Mouse (Mus musculus) ES-E14 (cell line): ENCODE data around the gene Arl8a. TPM values are rescaled to one million over a fixed set of nuclear protein-coding genes. Genes with fewer than 3 reads are reported as not detected.

ENCODE experiments used
- DNase-seq: peaks from one replicate; pipeline ENCODE4 v3.0.0-alpha.2; 2013; ENCODE audit warnings: low read depth, low spot score
- H3K27ac ChIP-seq: 2 replicates; pipeline ENCODE4 v1.5.1; 2012; ENCODE audit warnings: low read depth, mild to moderate bottlenecking, low read length, moderate library complexity, mixed read lengths; ENCODE audit not compliant: poor library complexity, insufficient read depth, severe bottlenecking
- H3K36me3 ChIP-seq: 2 replicates; pipeline ENCODE4 v1.6.1; 2012; ENCODE audit warnings: mild to moderate bottlenecking, low read length, moderate library complexity, mixed read lengths; ENCODE audit not compliant: control insufficient read depth, poor library complexity, insufficient read depth, severe bottlenecking
- H3K4me1 ChIP-seq, 2 experiments: fragments of 150-350 bp in 1 of 2; sonication (generic) in 1 of 2; 2 replicates each; pipeline ENCODE4 v1.6.1; 2012; ENCODE audit warnings: low read length in 2 of 2, mild to moderate bottlenecking in 1 of 2, mixed read lengths in 1 of 2; ENCODE audit not compliant: control insufficient read depth in 2 of 2, insufficient read depth in 2 of 2, poor library complexity in 1 of 2
- H3K4me3 ChIP-seq, 2 experiments: fragments of 150-350 bp in 1 of 2; sonication (generic) in 1 of 2; 2 replicates each; pipeline ENCODE4 v1.5.1; 2012; ENCODE audit warnings: low read length in 2 of 2, low read depth in 1 of 2, mild to moderate bottlenecking in 1 of 2, mixed read lengths in 1 of 2; ENCODE audit not compliant: insufficient read depth in 1 of 2, poor library complexity in 1 of 2, severe bottlenecking in 1 of 2
- H3K9ac ChIP-seq: 2 replicates; pipeline ENCODE4 v1.6.1; 2012; ENCODE audit warnings: low read depth, mild to moderate bottlenecking, low read length, mixed read lengths; ENCODE audit not compliant: poor library complexity, insufficient read depth, severe bottlenecking
- H3K9me3 ChIP-seq: fragments of 150-350 bp; sonication (generic); 2 replicates; pipeline ENCODE4 v1.6.1; 2012; ENCODE audit warnings: low read depth, mild to moderate bottlenecking, low read length; ENCODE audit not compliant: control insufficient read depth, insufficient read depth
- CHD2 ChIP-seq: IDR thresholded peaks from 2 replicates; pipeline ENCODE4 v1.6.1; 2014; ENCODE audit warnings: mild to moderate bottlenecking, low read depth, low read length, inconsistent platforms
- HCFC1 ChIP-seq: IDR thresholded peaks from 2 replicates; pipeline ENCODE4 v1.6.1; 2012; ENCODE audit warnings: low read length, inconsistent platforms, borderline replicate concordance; ENCODE audit not compliant: insufficient read depth
- MAFK ChIP-seq: IDR thresholded peaks from 2 replicates; pipeline ENCODE4 v1.6.1; 2014; ENCODE audit warnings: mild to moderate bottlenecking, low read depth, low read length, inconsistent platforms; ENCODE audit not compliant: insufficient read depth
- ZC3H11A ChIP-seq: IDR thresholded peaks from 2 replicates; pipeline ENCODE4 v1.6.1; 2012; ENCODE audit warnings: low read depth, mild to moderate bottlenecking, inconsistent platforms, low read length, borderline replicate concordance
- ZNF384 ChIP-seq: IDR thresholded peaks from 2 replicates; pipeline ENCODE4 v1.6.1; 2012; ENCODE audit warnings: low read depth, low read length, inconsistent platforms
- in situ Hi-C, 2 experiments: fragments of 600-800 bp; cut with MboI; formaldehyde crosslinking; loops; one replicate each; pipeline ENCODE4 v1.15.1; 2025; ENCODE audit warnings: low sequenced_read_pairs in 2 of 2, inconsistent platforms in 1 of 2; ENCODE audit not compliant: unreplicated experiment in 2 of 2
- total RNA-seq: library from RNA; depleted of rRNA; stranded (reverse); fragments of 300-350 nt; gene quantifications from 2 replicates; pipeline ENCODE4 v1.2.3, GENCODE M21; 2012

The Arl8a gene
- total RNA-seq, 1 experiment, result 17.5 TPM

DNA sequence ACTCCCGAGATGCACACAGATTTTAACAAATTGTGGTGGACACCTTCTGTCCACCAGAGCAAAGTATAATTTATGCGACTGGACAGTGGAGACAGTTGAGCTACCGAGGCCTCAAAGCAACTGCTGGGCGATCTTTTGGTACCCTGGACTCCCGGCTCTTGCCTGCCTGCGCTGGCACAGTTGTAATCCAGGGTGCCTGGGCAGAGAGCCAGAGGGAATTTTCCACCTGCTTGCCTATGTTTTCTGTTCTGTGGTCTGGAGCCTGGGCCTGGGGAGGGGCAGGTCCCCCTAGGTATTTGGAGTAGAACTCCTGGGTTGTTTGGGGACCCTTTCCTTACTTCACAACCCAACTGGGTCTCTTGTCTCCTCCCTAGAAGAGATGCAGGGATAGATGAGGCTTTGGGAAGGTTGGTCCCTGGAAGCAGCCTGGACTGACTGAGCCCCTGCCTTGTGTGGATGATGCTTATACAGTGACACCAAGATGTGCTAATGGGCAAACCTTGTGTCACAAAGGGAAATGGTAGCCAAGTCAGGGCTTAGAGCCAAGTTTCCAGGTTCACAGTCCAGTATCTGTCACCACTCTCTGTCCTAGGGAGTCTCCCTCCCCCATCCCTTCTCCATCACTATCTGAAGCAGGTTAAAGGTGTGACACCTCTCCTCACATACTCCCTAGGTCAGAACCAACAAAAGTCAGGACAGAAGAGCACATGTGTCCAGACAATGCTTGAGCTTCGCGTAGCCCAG lies 35.4 kb downstream of the Arl8a start:
- H3K9me3 ChIP-seq, result no peaks in the 10 kb centered on the region
- no peak overlapping the region for H3K4me3 ChIP-seq

DNA sequence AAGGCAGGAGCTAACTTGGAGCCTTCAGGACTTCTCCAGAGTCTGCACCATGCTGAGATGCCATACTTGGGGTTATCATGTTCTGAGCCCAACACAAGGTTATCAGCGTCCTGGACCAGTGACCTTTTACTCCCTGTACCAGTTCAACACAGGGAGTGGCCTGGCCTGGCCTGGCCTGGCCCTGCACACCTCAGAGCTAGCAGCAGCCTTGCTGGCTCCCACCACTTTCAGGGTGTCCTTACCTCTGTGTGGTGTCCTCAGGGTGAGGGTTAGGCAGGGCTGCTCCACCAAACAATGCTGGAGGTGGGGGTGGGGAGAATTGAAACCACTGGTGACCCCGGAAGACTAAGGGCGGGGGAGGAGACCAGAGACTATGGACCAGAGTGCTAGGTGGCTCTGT lies 36.4 kb downstream of the Arl8a start:
- Histone ChIP-seq H3K36me3 (no peaks in the 10 kb centered on the region), H3K27ac (no peak overlapping the region), H3K9ac (no peak overlapping the region), H3K4me3 (no peak overlapping the region), H3K4me1 (peaks cover 3 to 41% of the 10 kb centered on the region in 2 experiments), H3K9me3 (no peaks in the 10 kb centered on the region)
- no peak for TF ChIP-seq MAFK
- TF ChIP-seq CHD2, result no peak
- TF ChIP-seq HCFC1, result no peak
- no peak for TF ChIP-seq ZNF384
- TF ChIP-seq ZC3H11A, result no peak
- in situ Hi-C loops, result no loop called here
- DNase-seq, result no peak

More for the DNA sequence above, 35.4 kb downstream of the Arl8a start:
- TF ChIP-seq HCFC1, result no peak
- TF ChIP-seq MAFK, result no peak
- no peak for TF ChIP-seq ZC3H11A
- no peak for TF ChIP-seq CHD2
- TF ChIP-seq ZNF384, result no peak
- no peak for DNase-seq
- Histone ChIP-seq H3K9ac (no peak overlapping the region), H3K4me1 (peaks cover 2 to 41% of the 10 kb centered on the region in 2 experiments; a peak in 3 of 4 replicates), H3K27ac (no peak overlapping the region), H3K36me3 (no peaks in the 10 kb centered on the region)
- in situ Hi-C loops, result no loop called here

- DNase-seq, result no peak
- Histone ChIP-seq H3K9me3 (no peaks in the 10 kb centered on the region), H3K4me3 (no peak overlapping the region), H3K27ac (no peak overlapping the region), H3K9ac (no peak overlapping the region), H3K4me1 (peaks cover 4 to 38% of the 10 kb centered on the region in 2 experiments), H3K36me3 (no peaks in the 10 kb centered on the region)
- in situ Hi-C loops, result no loop called here
- TF ChIP-seq MAFK, result no peak
- no peak for TF ChIP-seq CHD2
- TF ChIP-seq ZNF384, result no peak
- TF ChIP-seq HCFC1, result no peak
- TF ChIP-seq ZC3H11A, result no peak
These were observed 36.8 kb downstream of the Arl8a start for GRCm38 (mm10) chr1:135183448-135183847.

GRCm38 (mm10) chr1:135183941-135184570 lies 37.4 kb downstream of the Arl8a start:
- DNase-seq, result no peak
- Histone ChIP-seq H3K36me3 (no peaks in the 10 kb centered on the region), H3K4me1 (peaks cover 4 to 36% of the 10 kb centered on the region in 2 experiments), H3K9me3 (no peaks in the 10 kb centered on the region), H3K27ac (no peak overlapping the region), H3K4me3 (no peak overlapping the region), H3K9ac (no peak overlapping the region)
- TF ChIP-seq CHD2, result no peak
- TF ChIP-seq ZC3H11A, result no peak
- no peak for TF ChIP-seq MAFK
- TF ChIP-seq ZNF384, result no peak
- TF ChIP-seq HCFC1, result no peak
- in situ Hi-C loops, result no loop called here
